Comparison of ENCODE assay signal across 9 mouse cellular contexts in the genomic region with DNA sequence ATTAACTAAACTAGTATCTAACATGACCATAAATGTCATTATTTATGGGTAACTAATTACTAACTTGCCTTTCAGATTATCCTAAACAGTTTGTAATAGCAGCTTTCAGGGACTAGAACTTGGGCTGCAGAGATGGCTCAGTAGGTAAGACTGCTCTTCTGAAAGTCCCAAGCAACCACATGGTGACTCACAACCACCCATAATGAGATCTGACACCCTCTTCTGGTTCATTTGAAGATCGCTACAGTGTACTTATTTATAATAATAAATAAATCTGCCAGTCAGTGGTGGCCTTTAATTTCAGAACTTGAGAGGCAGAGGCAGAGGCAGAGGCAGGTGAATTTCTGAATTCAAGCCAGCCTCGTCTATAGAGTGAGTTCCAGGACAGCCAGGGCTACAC. TPM values are rescaled to one million over a fixed set of nuclear protein-coding genes. Genes with fewer than 3 reads are reported as not detected.
DNase-seq lines count a peak whose midpoint lies in the region; ATAC-seq and TF ChIP-seq lines count a peak whose summit lies in the region.
"Had no signal": no experiment of that assay in that cellular context is flagged by ENCODE, and none has a peak within 500 bp of the region (broad histone marks: within the 10 kb centered on the region; RNA-seq: fewer than 3 reads in every experiment).

No protein-coding gene starts in this region.

- peak; percentile 32; the same call in 1 of the 2 replicates for TF ChIP-seq CTCF in intestine, postnatal 0 days (IDR thresholded peaks at IDR 0.05; ENCODE audit: low read depth)

- H3K9me3 ChIP-seq in intestine, postnatal 0 days (ENCODE audit: control insufficient read depth) = no peaks in the 10 kb centered on the region
- H3K9me3 ChIP-seq in intestine, embryonic 16.5 days (ENCODE audit: control insufficient read depth, low read length) = no peaks in the 10 kb centered on the region
- no peaks in the 10 kb centered on the region for H3K9me3 ChIP-seq in forebrain, embryonic 16.5 days (ENCODE audit: control insufficient read depth, low read length)

- no peak overlapping the region for H3K27ac ChIP-seq in intestine, postnatal 0 days (ENCODE audit: low read depth, low read length)
- no peak overlapping the region for H3K27ac ChIP-seq in intestine, embryonic 16.5 days (ENCODE audit: low read length)
- H3K27ac ChIP-seq in forebrain, embryonic 16.5 days (ENCODE audit: low read length) = no peak overlapping the region

- H3K4me3 ChIP-seq in intestine, postnatal 0 days (ENCODE audit: low read depth, low read length) = no peak overlapping the region
- no peak overlapping the region for H3K4me3 ChIP-seq in intestine, embryonic 16.5 days (ENCODE audit: low read length)
- no peak overlapping the region for H3K4me3 ChIP-seq in forebrain, embryonic 16.5 days (replicated peaks; ENCODE audit: low read length)

- H3K27me3 ChIP-seq in intestine, postnatal 0 days (replicated peaks; ENCODE audit: control insufficient read depth, insufficient read depth, low read length) = no peaks in the 10 kb centered on the region
- no peaks in the 10 kb centered on the region for H3K27me3 ChIP-seq in intestine, embryonic 16.5 days (replicated peaks; ENCODE audit: control insufficient read depth, insufficient read depth, low read length)
- H3K27me3 ChIP-seq in forebrain, embryonic 16.5 days (replicated peaks; ENCODE audit: control insufficient read depth, insufficient read depth, low read length) = no peaks in the 10 kb centered on the region

- no peak for ATAC-seq in intestine, postnatal 0 days
- no peak for ATAC-seq in intestine, embryonic 16.5 days
- peak; percentile 29 for ATAC-seq in CD4-positive, CD25-positive, alpha-beta regulatory T cell, adult 4 months
- ATAC-seq in forebrain, embryonic 16.5 days = no peak
- peak; percentile 24; the same call in 1 of the 2 replicates for ATAC-seq in megakaryocyte progenitor cell, adult 5-6 weeks (replicated peaks; ENCODE audit: poor library complexity)

- no peak for DNase-seq in right cerebral cortex, postnatal 4 days
- DNase-seq in layer of hippocampus, adult 11-12 months (ENCODE audit: low spot score) = no peak
- no peak for DNase-seq in cerebellum, postnatal 14 days
- DNase-seq: thymus, adult 2 months had no signal

- no peak overlapping the region for H3K9ac ChIP-seq in intestine, postnatal 0 days (ENCODE audit: low read depth, low read length)
- H3K9ac ChIP-seq in intestine, embryonic 16.5 days (ENCODE audit: low read depth, low read length) = no peak overlapping the region
- no peak overlapping the region for H3K9ac ChIP-seq in forebrain, embryonic 16.5 days (replicated peaks; ENCODE audit: low read depth, low read length)

- 45% methylated on average over 2 of the region's 2 CpGs for WGBS in intestine, postnatal 0 days
- 52% methylated on average over 2 of the region's 2 CpGs for WGBS in intestine, embryonic 16.5 days
- WGBS in forebrain, embryonic 16.5 days = 57% methylated on average over 2 of the region's 2 CpGs

- H3K4me2 ChIP-seq in intestine, postnatal 0 days (replicated peaks; ENCODE audit: low read depth) = no peak overlapping the region
- no peak overlapping the region for H3K4me2 ChIP-seq in intestine, embryonic 16.5 days (ENCODE audit: low read depth, low read length)
- peak overlapping the region; percentile 61 for H3K4me2 ChIP-seq in forebrain, embryonic 16.5 days (ENCODE audit: low read length)

- peaks cover 6% of the 10 kb centered on the region for H3K4me1 ChIP-seq in intestine, postnatal 0 days (replicated peaks; ENCODE audit: control insufficient read depth, insufficient read depth, low read length)
- H3K4me1 ChIP-seq in intestine, embryonic 16.5 days (ENCODE audit: control insufficient read depth, insufficient read depth, low read length) = peaks cover 11% of the 10 kb centered on the region
- H3K4me1 ChIP-seq in forebrain, embryonic 16.5 days (replicated peaks; ENCODE audit: control insufficient read depth, insufficient read depth, low read length) = peaks cover 14% of the 10 kb centered on the region

- H3K36me3 ChIP-seq in intestine, postnatal 0 days (ENCODE audit: control insufficient read depth, insufficient read depth) = peaks cover 25% of the 10 kb centered on the region
- H3K36me3 ChIP-seq in intestine, embryonic 16.5 days (ENCODE audit: control insufficient read depth, insufficient read depth, low read length) = peaks cover 24% of the 10 kb centered on the region
- H3K36me3 ChIP-seq in forebrain, embryonic 16.5 days (ENCODE audit: control insufficient read depth, insufficient read depth) = peaks cover 13% of the 10 kb centered on the region

RNA-seq across cellular contexts. Expression of gene Psmc3, which starts 1.1 kb away (rescaled TPM):
- polyA plus RNA-seq in intestine, postnatal 0 days (2015; fragmentation: Nextera tagmentation; extraction: Ambion mirVana) = 155 and 163 TPM in 2 replicates
- polyA plus RNA-seq in intestine, embryonic 16.5 days (2015; fragmentation: Nextera tagmentation; extraction: Ambion mirVana) = 238 and 252 TPM in 2 replicates
- 100 to 1,000 TPM; 198 to 201 TPM for polyA plus RNA-seq in CD4-positive, CD25-positive, alpha-beta regulatory T cell, adult 4 months (2017; shearing (Covaris generic))
- polyA plus RNA-seq in forebrain, embryonic 16.5 days (2015; fragmentation: Nextera tagmentation; extraction: Ambion mirVana) = 236 and 238 TPM in 2 replicates
- total RNA-seq in megakaryocyte progenitor cell, adult 5-6 weeks (2015) = 102 and 103 TPM in 2 replicates
- total RNA-seq in megakaryocyte progenitor cell, adult 5-6 weeks (2017) = 310 and 320 TPM in 2 replicates

RNA-seq across cellular contexts. Expression of gene Rapsn, which starts 17.3 kb away (rescaled TPM):
- 0.50 and 0.55 TPM in 2 replicates for polyA plus RNA-seq in intestine, postnatal 0 days (2015; fragmentation: Nextera tagmentation; extraction: Ambion mirVana)
- polyA plus RNA-seq in intestine, embryonic 16.5 days (2015; fragmentation: Nextera tagmentation; extraction: Ambion mirVana) = 0.72 and 0.94 TPM in 2 replicates
- polyA plus RNA-seq in CD4-positive, CD25-positive, alpha-beta regulatory T cell, adult 4 months (2017; shearing (Covaris generic)) = 1 to 10 TPM; 5.4 to 7.7 TPM
- 0.51 and 0.86 TPM in 2 replicates for polyA plus RNA-seq in forebrain, embryonic 16.5 days (2015; fragmentation: Nextera tagmentation; extraction: Ambion mirVana)
- 1.8 and 4.1 TPM in 2 replicates for total RNA-seq in megakaryocyte progenitor cell, adult 5-6 weeks (2015)
- total RNA-seq in megakaryocyte progenitor cell, adult 5-6 weeks (2017) = 2.7 and 3.4 TPM in 2 replicates

RNA-seq across cellular contexts. Expression of gene Slc39a13, which starts 17.5 kb away (rescaled TPM):
- polyA plus RNA-seq in intestine, postnatal 0 days (2015; fragmentation: Nextera tagmentation; extraction: Ambion mirVana) = 12.6 and 15.0 TPM in 2 replicates
- polyA plus RNA-seq in intestine, embryonic 16.5 days (2015; fragmentation: Nextera tagmentation; extraction: Ambion mirVana) = 30.2 and 32.3 TPM in 2 replicates
- 10 to 100 TPM; 33.1 to 55.2 TPM for polyA plus RNA-seq in CD4-positive, CD25-positive, alpha-beta regulatory T cell, adult 4 months (2017; shearing (Covaris generic))
- 23.1 and 33.3 TPM in 2 replicates for polyA plus RNA-seq in forebrain, embryonic 16.5 days (2015; fragmentation: Nextera tagmentation; extraction: Ambion mirVana)
- total RNA-seq in megakaryocyte progenitor cell, adult 5-6 weeks (2015) = 9.2 and 14.8 TPM in 2 replicates
- total RNA-seq in megakaryocyte progenitor cell, adult 5-6 weeks (2017) = 7.0 and 8.9 TPM in 2 replicates

RNA-seq across cellular contexts. Expression of gene Spi1, which starts 29.4 kb away (rescaled TPM):
- polyA plus RNA-seq in intestine, postnatal 0 days (2015; fragmentation: Nextera tagmentation; extraction: Ambion mirVana) = 5.1 and 7.3 TPM in 2 replicates
- 4.2 and 6.1 TPM in 2 replicates for polyA plus RNA-seq in intestine, embryonic 16.5 days (2015; fragmentation: Nextera tagmentation; extraction: Ambion mirVana)
- polyA plus RNA-seq in CD4-positive, CD25-positive, alpha-beta regulatory T cell, adult 4 months (2017; shearing (Covaris generic)) = under 1 TPM in 1 of 2 experiments, not detected in 1; 0.49 TPM
- polyA plus RNA-seq in forebrain, embryonic 16.5 days (2015; fragmentation: Nextera tagmentation; extraction: Ambion mirVana) = 1.7 and 1.9 TPM in 2 replicates
- 182 and 235 TPM in 2 replicates for total RNA-seq in megakaryocyte progenitor cell, adult 5-6 weeks (2015)
- 82.5 and 97.3 TPM in 2 replicates for total RNA-seq in megakaryocyte progenitor cell, adult 5-6 weeks (2017)

Comparison
In these comparisons a context has a peak if more than half of its experiments do, and no peak if none do; other contexts are left out.
1. ATAC-seq: peak in CD4-positive, CD25-positive, alpha-beta regulatory T cell, adult 4 months (single experiment) and megakaryocyte progenitor cell, adult 5-6 weeks (single experiment); none in intestine, postnatal 0 days (single experiment), intestine, embryonic 16.5 days (single experiment) and forebrain, embryonic 16.5 days (single experiment).